Mouse (Mus musculus): ENCODE data around the gene Mcm2. TPM values are rescaled to one million over a fixed set of nuclear protein-coding genes. Genes with fewer than 3 reads are reported as not detected.

The Mcm2 gene
- total RNA-seq, 4 experiments from 2014 or later, result 5.9 to 9.6 (median 7.8) TPM

Other genes with a start within 250 kb of the Mcm2 start
- gene Mgll, start 174.4 kb downstream of the Mcm2 start, total RNA-seq (2022), result 10 to 100 TPM; 25.6 to 43.3 (median 29.4) TPM
- gene Abtb1, start 56.8 kb downstream of the Mcm2 start, total RNA-seq (2022), result 10 to 100 TPM; 21.1 to 25.9 (median 22.0) TPM
- gene Podxl2, start 23.7 kb downstream of the Mcm2 start, total RNA-seq (2022), result 10 to 100 TPM; 66.1 to 68.8 (median 66.9) TPM
- gene Tpra1, start 3.5 kb upstream of the Mcm2 start, total RNA-seq (2022), result 10 to 100 TPM; 22.8 to 25.8 (median 24.8) TPM

Measured in gastrocnemius, adult 8-10 months (tissue).